Mouse (Mus musculus): ENCODE measurements around the gene Ugt2b35.

DNA sequence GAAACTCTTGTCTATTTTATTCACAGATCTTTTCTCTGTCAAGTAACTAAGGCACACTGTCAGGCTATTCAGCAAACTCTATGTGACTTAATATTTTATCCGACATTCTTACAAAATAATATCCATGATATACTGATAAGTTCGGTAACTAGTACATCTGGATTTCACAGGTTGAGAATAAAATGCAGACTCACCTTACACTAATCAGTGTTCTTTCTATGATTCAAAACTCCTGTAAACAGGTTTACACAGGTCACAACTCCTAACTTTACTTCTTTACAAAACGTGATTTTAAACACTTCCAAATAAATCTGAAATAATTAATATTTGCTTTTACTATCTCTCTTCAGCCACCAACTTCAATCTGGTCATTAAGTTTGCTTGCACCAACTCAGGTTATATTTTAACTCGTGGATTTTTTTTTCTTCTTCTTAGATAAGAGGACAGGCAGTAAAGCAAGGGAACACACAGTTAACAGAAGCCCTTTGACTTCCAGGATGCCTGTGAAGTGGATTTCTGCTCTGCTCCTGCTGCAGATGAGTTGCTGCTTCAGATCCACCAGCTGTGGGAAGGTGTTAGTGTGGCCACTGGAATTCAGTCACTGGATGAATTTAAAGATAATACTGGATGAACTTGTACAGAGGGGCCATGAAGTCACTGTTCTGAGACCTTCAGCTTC is at the start of gene Ugt2b35:
- no peak for TF ChIP-seq POLR2A (IDR thresholded peaks at IDR 0.05; ENCODE audit: extremely low read depth, insufficient read depth, low read length)
- no peak for TF ChIP-seq CTCF (IDR thresholded peaks at IDR 0.05; ENCODE audit: extremely low read depth, insufficient read depth, low read length)
